ENCODE assay signal across 8 mouse cellular contexts in genomic region chr10:112138871-112139430, GRCm38 (mm10). TPM values are rescaled to one million over a fixed set of nuclear protein-coding genes. Genes with fewer than 3 reads are reported as not detected.
DNase-seq lines count a peak whose midpoint lies in the region; ATAC-seq and TF ChIP-seq lines count a peak whose summit lies in the region.

No protein-coding gene starts in this region.

- 40% methylated on average over 6 of the region's 6 CpGs for WGBS in lung, embryonic 14.5 days
- WGBS in lung, adult 2 months: 42% methylated on average over 6 of the region's 6 CpGs
- 41% methylated on average over 6 of the region's 6 CpGs for WGBS in forebrain, embryonic 12.5 days
- WGBS in limb, embryonic 13.5 days: 45% methylated on average over 6 of the region's 6 CpGs
- 33% methylated on average over 6 of the region's 6 CpGs for WGBS in neural tube, embryonic 13.5 days

- H3K9me3 ChIP-seq in lung, embryonic 14.5 days (ENCODE audit: low read depth, low read length): no peaks in the 10 kb centered on the region
- H3K9me3 ChIP-seq in forebrain, embryonic 12.5 days: no peaks in the 10 kb centered on the region
- no peaks in the 10 kb centered on the region for H3K9me3 ChIP-seq in limb, embryonic 13.5 days
- H3K9me3 ChIP-seq in neural tube, embryonic 13.5 days: no peaks in the 10 kb centered on the region

- no peak overlapping the region; the same call in 1 of the 2 replicates for H3K9ac ChIP-seq in lung, embryonic 14.5 days
- 0 out of 2 replicates have a peak overlapping the region, but pooled peaks have one; percentile 25 for H3K9ac ChIP-seq in forebrain, embryonic 12.5 days
- peak overlapping the region; percentile 43; the same call in 1 of the 2 replicates for H3K9ac ChIP-seq in limb, embryonic 13.5 days
- H3K9ac ChIP-seq in neural tube, embryonic 13.5 days: 0 out of 2 replicates have a peak overlapping the region, but pooled peaks have one; percentile 46

- intact Hi-C loops in left cerebral cortex, postnatal 10 days (cut with DNase I): no loop called here

- H3K36me3 ChIP-seq in lung, embryonic 14.5 days (ENCODE audit: insufficient read depth): no peaks in the 10 kb centered on the region
- H3K36me3 ChIP-seq in forebrain, embryonic 12.5 days (replicated peaks): no peaks in the 10 kb centered on the region
- no peaks in the 10 kb centered on the region for H3K36me3 ChIP-seq in limb, embryonic 13.5 days
- no peaks in the 10 kb centered on the region for H3K36me3 ChIP-seq in neural tube, embryonic 13.5 days

- peak overlapping the region; percentile 47 for H3K4me2 ChIP-seq in lung, embryonic 14.5 days
- peak overlapping the region; percentile 46 for H3K4me2 ChIP-seq in forebrain, embryonic 12.5 days
- H3K4me2 ChIP-seq in limb, embryonic 13.5 days (replicated peaks): peak overlapping the region; percentile 52
- peak overlapping the region; percentile 49 for H3K4me2 ChIP-seq in neural tube, embryonic 13.5 days

- H3K27ac ChIP-seq in lung, embryonic 14.5 days (ENCODE audit: low read depth): no peak overlapping the region
- H3K27ac ChIP-seq in forebrain, embryonic 12.5 days: no peak overlapping the region
- H3K27ac ChIP-seq in limb, embryonic 13.5 days: no peak overlapping the region
- H3K27ac ChIP-seq in neural tube, embryonic 13.5 days (replicated peaks): no peak overlapping the region

- 0 out of 2 replicates have a peak, but pooled peaks have one; percentile 14 for ATAC-seq in lung, embryonic 14.5 days (ENCODE audit: insufficient read depth)
- peak; percentile 55 for ATAC-seq in forebrain, embryonic 12.5 days (ENCODE audit: low FRiP score)
- ATAC-seq in limb, embryonic 13.5 days (ENCODE audit: low FRiP score, low read depth): no peak
- peak; percentile 74 for ATAC-seq in neural tube, embryonic 13.5 days (ENCODE audit: low read depth)

- TF ChIP-seq POLR2A in lung, adult 2 months (IDR thresholded peaks at IDR 0.05; ENCODE audit: borderline replicate concordance, extremely low read depth, low read depth, low read length): no peak

- no peaks in the 10 kb centered on the region for H3K27me3 ChIP-seq in lung, embryonic 14.5 days (ENCODE audit: insufficient read depth, low read length)
- H3K27me3 ChIP-seq in forebrain, embryonic 12.5 days: no peaks in the 10 kb centered on the region
- no peaks in the 10 kb centered on the region for H3K27me3 ChIP-seq in limb, embryonic 13.5 days
- H3K27me3 ChIP-seq in neural tube, embryonic 13.5 days: no peaks in the 10 kb centered on the region

- peak overlapping the region; percentile 27 for H3K4me3 ChIP-seq in lung, embryonic 14.5 days (ENCODE audit: low read depth, low read length)
- H3K4me3 ChIP-seq in lung, adult 2 months (replicated peaks; ENCODE audit: extremely low read depth, low read depth, low read length): no peak overlapping the region
- H3K4me3 ChIP-seq in forebrain, embryonic 12.5 days (replicated peaks): peak overlapping the region; percentile 28
- peak overlapping the region; percentile 35 for H3K4me3 ChIP-seq in limb, embryonic 13.5 days
- peak overlapping the region; percentile 37 for H3K4me3 ChIP-seq in neural tube, embryonic 13.5 days

- no peak for TF ChIP-seq CTCF in lung, embryonic 14.5 days (IDR thresholded peaks at IDR 0.05; ENCODE audit: low read depth)
- no peak for TF ChIP-seq CTCF in lung, adult 2 months (IDR thresholded peaks at IDR 0.05; ENCODE audit: insufficient read depth, low read length)

- H3K4me1 ChIP-seq in lung, embryonic 14.5 days (ENCODE audit: insufficient read depth): no peaks in the 10 kb centered on the region
- H3K4me1 ChIP-seq in lung, adult 2 months (ENCODE audit: control insufficient read depth, insufficient read depth, low read length): no peaks in the 10 kb centered on the region
- H3K4me1 ChIP-seq in forebrain, embryonic 12.5 days: no peaks in the 10 kb centered on the region
- H3K4me1 ChIP-seq in limb, embryonic 13.5 days: no peaks in the 10 kb centered on the region
- H3K4me1 ChIP-seq in neural tube, embryonic 13.5 days (replicated peaks): no peaks in the 10 kb centered on the region

- no peak for DNase-seq in lung, embryonic 14.5 days
- no peak for DNase-seq in lung, adult 2 months
- no peak for DNase-seq in T-cell, adult 2 months (ENCODE audit: low spot score)
- DNase-seq in ovary, postnatal 14 days (ENCODE audit: low spot score): no peak
- no peak for DNase-seq in left cerebral cortex, postnatal 10 days (ENCODE audit: extremely low spot score in 1 of 2, low spot score in 2 of 2)

RNA-seq across cellular contexts. Expression of gene Glipr1l3, which starts 21.2 kb away (rescaled TPM):
- not detected in 2 replicates for polyA plus RNA-seq in lung, embryonic 14.5 days (2014; fragmentation: Nextera tagmentation; extraction: Ambion mirVana)
- not detected in 2 replicates for polyA plus RNA-seq in lung, adult 2 months (2012; rRNA removed)
- not detected in 2 replicates for polyA plus RNA-seq in forebrain, embryonic 12.5 days (2016; fragmentation: Nextera tagmentation; extraction: Ambion mirVana)
- not detected in 2 replicates for polyA plus RNA-seq in limb, embryonic 13.5 days (2015; fragmentation: Nextera tagmentation; extraction: Ambion mirVana)
- polyA plus RNA-seq in neural tube, embryonic 13.5 days (2015; fragmentation: Nextera tagmentation; extraction: Ambion mirVana): 0.45 TPM in 1 of 2 replicates, not detected in the other
- total RNA-seq in left cerebral cortex, postnatal 10 days (2021): not detected

RNA-seq across cellular contexts. Expression of gene Caps2, which starts 24.5 kb away (rescaled TPM):
- polyA plus RNA-seq in lung, embryonic 14.5 days (2014; fragmentation: Nextera tagmentation; extraction: Ambion mirVana): 0.51 and 0.61 TPM in 2 replicates
- polyA plus RNA-seq in lung, adult 2 months (2012; rRNA removed): 0.10 and 0.37 TPM in 2 replicates
- polyA plus RNA-seq in forebrain, embryonic 12.5 days (2016; fragmentation: Nextera tagmentation; extraction: Ambion mirVana): 0.19 and 0.36 TPM in 2 replicates
- polyA plus RNA-seq in limb, embryonic 13.5 days (2015; fragmentation: Nextera tagmentation; extraction: Ambion mirVana): 0.57 and 1.0 TPM in 2 replicates
- 0.24 and 0.40 TPM in 2 replicates for polyA plus RNA-seq in neural tube, embryonic 13.5 days (2015; fragmentation: Nextera tagmentation; extraction: Ambion mirVana)
- under 1 TPM; 0.15 to 0.59 TPM for total RNA-seq in left cerebral cortex, postnatal 10 days (2021)

RNA-seq across cellular contexts. Expression of gene Glipr1l2, which starts 55.8 kb away (rescaled TPM):
- polyA plus RNA-seq in lung, embryonic 14.5 days (2014; fragmentation: Nextera tagmentation; extraction: Ambion mirVana): not detected in 2 replicates
- not detected in 2 replicates for polyA plus RNA-seq in lung, adult 2 months (2012; rRNA removed)
- not detected in 2 replicates for polyA plus RNA-seq in forebrain, embryonic 12.5 days (2016; fragmentation: Nextera tagmentation; extraction: Ambion mirVana)
- not detected in 2 replicates for polyA plus RNA-seq in limb, embryonic 13.5 days (2015; fragmentation: Nextera tagmentation; extraction: Ambion mirVana)
- not detected in 2 replicates for polyA plus RNA-seq in neural tube, embryonic 13.5 days (2015; fragmentation: Nextera tagmentation; extraction: Ambion mirVana)
- not detected for total RNA-seq in left cerebral cortex, postnatal 10 days (2021)
